Mouse (Mus musculus) lung, embryonic 15.5 days (tissue): ENCODE data around the gene Edil3. TPM values are rescaled to one million over a fixed set of nuclear protein-coding genes. Genes with fewer than 3 reads are reported as not detected.

Source experiments
- ATAC-seq: fragments of 200-750 bp; cut with Nextera tagmentation; 2 replicates; pipeline ENCODE4 v1.8.0; 2017; ENCODE audit warnings: moderate number of reproducible peaks, borderline replicate concordance; ENCODE audit not compliant: low FRiP score, low TSS enrichment; ENCODE audit errors: extremely low read depth
- H3K27ac ChIP-seq: fragments of 300-500 bp; sonication (generic); 2 replicates; pipeline ENCODE4 v1.5.1; 2015; ENCODE audit warnings: moderate library complexity, mild to moderate bottlenecking, inconsistent platforms
- H3K27me3 ChIP-seq: fragments of 300-500 bp; sonication (generic); 2 replicates; pipeline ENCODE4 v1.6.1; 2015; ENCODE audit warnings: inconsistent platforms
- H3K36me3 ChIP-seq: fragments of 300-500 bp; sonication (generic); 2 replicates; pipeline ENCODE4 v1.6.1; 2015; ENCODE audit warnings: inconsistent platforms
- H3K4me1 ChIP-seq: fragments of 300-500 bp; sonication (generic); 2 replicates; pipeline ENCODE4 v1.6.1; 2015; ENCODE audit warnings: inconsistent platforms
- H3K4me2 ChIP-seq: fragments of 300-500 bp; sonication (generic); 2 replicates; pipeline ENCODE4 v1.6.1; 2015; ENCODE audit warnings: inconsistent platforms, mild to moderate bottlenecking, moderate library complexity
- H3K4me3 ChIP-seq: fragments of 300-500 bp; sonication (generic); 2 replicates; pipeline ENCODE4 v1.5.1; 2015; ENCODE audit warnings: mild to moderate bottlenecking, inconsistent platforms
- H3K9ac ChIP-seq: fragments of 300-500 bp; sonication (generic); 2 replicates; pipeline ENCODE4 v1.6.1; 2015; ENCODE audit warnings: inconsistent platforms
- H3K9me3 ChIP-seq: fragments of 300-500 bp; sonication (generic); 2 replicates; pipeline ENCODE4 v1.6.1; 2016; ENCODE audit warnings: inconsistent platforms
- WGBS: fragments of 180-500 bp; shearing (Covaris S2); methylation state at CpG from one replicate; pipeline ENCODE4 v1.1.7; 2015; 5-methylcytosine and 5-hydroxymethylcytosine counted together
- polyA plus RNA-seq: library from polyadenylated mRNA; unstranded; fragments of >200 nt; fragmentation: Nextera tagmentation; extraction: Ambion mirVana; gene quantifications from 2 replicates; pipeline ENCODE4 v1.2.1, GENCODE M21; 2015

The Edil3 gene
- polyA plus RNA-seq, 1 experiment from 2014 or later: 8.7 TPM

DNA sequence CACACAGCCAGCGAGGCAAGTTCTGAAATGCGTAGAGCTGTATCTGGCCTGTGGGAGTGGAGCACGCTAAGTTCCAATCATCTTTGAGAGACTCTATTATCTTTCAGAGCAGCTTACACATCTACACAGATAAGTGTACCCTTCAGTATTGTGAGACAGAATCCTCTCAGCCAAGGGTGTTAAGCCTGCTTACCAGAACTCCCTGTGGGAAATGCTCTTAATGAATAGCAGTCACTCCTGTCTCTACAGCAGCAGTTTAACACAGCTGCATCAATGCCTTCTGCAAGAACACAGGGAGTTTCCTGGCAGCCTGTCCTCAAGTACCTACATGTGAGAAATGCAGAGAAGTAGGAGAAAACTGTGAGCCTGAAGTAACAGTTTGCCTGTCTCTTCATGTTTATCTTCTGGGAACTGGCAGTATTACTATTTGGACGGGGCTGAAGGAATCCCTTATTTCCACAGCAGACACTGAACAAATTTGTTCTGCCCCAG, 324.8 kb downstream of the Edil3 start:
- Histone ChIP-seq H3K4me2 (no peak overlapping the region), H3K36me3 (no peaks in the 10 kb centered on the region), H3K27me3 (no peaks in the 10 kb centered on the region), H3K9me3 (no peaks in the 10 kb centered on the region), H3K4me1 (no peaks in the 10 kb centered on the region; the same call in 1 of the 2 replicates), H3K27ac (no peak overlapping the region), H3K9ac (no peak overlapping the region), H3K4me3 (no peak overlapping the region)
- 48% methylated on average over 4 of the region's 4 CpGs for WGBS
- no peak for ATAC-seq

DNA sequence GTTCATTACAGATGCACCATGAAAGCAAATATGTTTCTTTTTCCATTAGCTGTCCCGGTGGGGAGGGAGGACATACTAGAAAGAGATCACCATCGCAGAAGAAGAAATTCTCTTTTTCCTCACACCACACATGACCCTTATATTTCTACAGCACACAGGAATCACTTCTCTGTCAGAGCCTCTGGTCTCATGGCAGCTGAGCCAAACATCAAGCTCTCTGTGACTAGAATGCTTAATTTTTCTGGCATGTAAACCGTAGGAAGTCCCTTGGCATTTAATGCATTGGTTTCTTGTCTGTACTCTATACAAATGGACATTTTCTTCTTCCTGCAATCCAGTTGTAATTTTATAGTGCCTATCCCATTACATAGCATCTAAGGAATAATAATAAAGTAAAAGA, 330.6 kb downstream of the Edil3 start:
- H3K4me2 ChIP-seq: no peak overlapping the region
- H3K4me1 ChIP-seq: no peaks in the 10 kb centered on the region
- H3K27me3 ChIP-seq: no peaks in the 10 kb centered on the region
- no peak for ATAC-seq
- 80% methylated on average over 3 of the region's 3 CpGs for WGBS
- H3K9me3 ChIP-seq: no peaks in the 10 kb centered on the region
- no peak overlapping the region for H3K27ac ChIP-seq
- H3K36me3 ChIP-seq: no peaks in the 10 kb centered on the region
- no peak overlapping the region for H3K4me3 ChIP-seq
- H3K9ac ChIP-seq: no peak overlapping the region

DNA sequence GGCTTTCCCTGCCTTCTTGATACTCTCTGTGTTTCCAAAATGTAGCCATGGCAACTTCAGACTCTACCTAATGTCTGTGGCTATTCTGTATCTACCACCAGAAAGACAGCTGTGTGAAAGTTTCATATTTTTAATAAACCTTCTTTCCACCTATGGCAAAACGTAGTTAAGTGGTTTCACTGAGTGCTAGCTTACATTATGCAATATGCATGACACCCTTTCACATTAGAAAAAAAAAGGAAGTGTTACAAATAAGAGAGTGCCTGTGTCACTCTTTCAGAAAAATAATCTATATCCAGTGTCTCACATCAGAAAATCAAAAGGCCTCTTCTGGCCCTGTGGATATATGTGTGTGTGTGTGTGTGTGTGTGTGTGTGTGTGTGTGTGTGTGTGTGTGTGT, 346.7 kb downstream of the Edil3 start:
- WGBS: 42% methylated on average over 1 of the region's 1 CpGs
- no peaks in the 10 kb centered on the region for H3K36me3 ChIP-seq
- no peaks in the 10 kb centered on the region for H3K27me3 ChIP-seq
- no peaks in the 10 kb centered on the region for H3K9me3 ChIP-seq
- no peaks in the 10 kb centered on the region for H3K4me1 ChIP-seq
- no peak overlapping the region for H3K4me3 ChIP-seq
- H3K27ac ChIP-seq: no peak overlapping the region
- ATAC-seq: no peak
- no peak overlapping the region for H3K4me2 ChIP-seq
- no peak overlapping the region for H3K9ac ChIP-seq

DNA sequence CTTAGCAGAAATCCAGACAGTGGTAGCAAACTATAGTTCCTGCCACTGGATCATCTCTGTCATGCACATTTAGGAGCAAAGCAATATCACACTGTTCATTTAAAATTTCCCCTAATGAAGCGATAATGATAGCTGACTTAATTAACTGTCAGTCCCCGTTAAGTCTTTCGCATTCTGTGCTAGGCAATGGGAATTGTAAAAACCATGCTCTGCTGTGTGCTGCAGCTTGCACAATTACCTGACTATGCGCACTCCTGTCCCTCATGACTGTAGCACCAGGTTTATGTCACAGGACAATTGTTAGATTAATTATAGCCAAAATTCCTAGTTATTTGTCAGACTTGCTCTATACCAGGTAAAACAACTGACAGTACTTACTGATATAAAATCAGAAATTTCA, 348.8 kb downstream of the Edil3 start:
- WGBS: 81% methylated on average over 4 of the region's 4 CpGs
- Histone ChIP-seq H3K27ac (no peak overlapping the region), H3K36me3 (no peaks in the 10 kb centered on the region), H3K9ac (no peak overlapping the region), H3K4me2 (no peak overlapping the region), H3K4me1 (no peaks in the 10 kb centered on the region), H3K27me3 (no peaks in the 10 kb centered on the region), H3K9me3 (no peaks in the 10 kb centered on the region), H3K4me3 (no peak overlapping the region)
- ATAC-seq: no peak

DNA sequence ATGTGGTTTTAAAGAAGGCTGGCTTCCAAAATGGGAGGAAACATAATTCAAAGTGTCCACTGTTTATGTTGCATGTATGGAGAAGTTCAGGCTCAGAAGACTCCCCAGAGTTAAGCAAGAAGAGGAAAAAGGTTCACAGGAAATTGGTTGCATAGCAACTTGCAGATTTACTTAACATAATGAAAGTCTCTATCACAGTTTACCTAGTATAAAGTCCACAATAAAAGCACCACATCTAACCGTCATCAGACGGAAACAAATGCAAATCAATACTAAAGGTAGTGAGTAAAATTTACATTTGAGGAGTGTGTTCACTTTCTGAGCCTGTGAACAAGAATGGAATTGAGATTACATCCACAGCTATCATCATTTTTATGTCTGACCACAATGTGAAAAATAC, 353.9 kb downstream of the Edil3 start:
- ATAC-seq: no peak; the same call in 1 of the 2 replicates
- H3K4me3 ChIP-seq: no peak overlapping the region

DNA sequence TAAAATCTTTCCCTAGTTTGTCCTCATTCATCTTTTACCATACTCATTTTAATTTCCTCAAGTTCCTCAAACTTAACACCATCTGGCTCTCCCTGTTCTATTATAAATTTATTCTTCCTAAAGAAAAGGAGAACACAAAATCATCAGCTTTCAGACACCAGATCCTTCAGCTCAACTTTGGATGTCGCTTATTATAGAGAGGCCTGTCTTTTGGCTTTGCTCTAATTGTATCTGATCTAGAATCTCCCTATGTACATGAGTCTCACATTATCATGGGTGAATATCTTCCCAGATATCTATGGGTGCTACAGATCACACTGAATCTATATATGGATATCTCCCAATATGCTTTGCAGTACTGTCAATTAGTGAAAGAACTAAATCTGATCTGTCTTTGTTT, 367.8 kb downstream of the Edil3 start:
- Histone ChIP-seq H3K9ac (no peak overlapping the region), H3K9me3 (no peaks in the 10 kb centered on the region), H3K27ac (no peak overlapping the region), H3K36me3 (no peaks in the 10 kb centered on the region), H3K4me1 (no peaks in the 10 kb centered on the region), H3K4me2 (no peak overlapping the region), H3K4me3 (no peak overlapping the region), H3K27me3 (no peaks in the 10 kb centered on the region)
- no peak for ATAC-seq
- 97% methylated on average over 1 of the region's 1 CpGs for WGBS

More for the DNA sequence above, 353.9 kb downstream of the Edil3 start:
- H3K4me2 ChIP-seq: no peak overlapping the region
- H3K27ac ChIP-seq: no peak overlapping the region
- no peaks in the 10 kb centered on the region for H3K4me1 ChIP-seq
- WGBS: 39% methylated on average over 2 of the region's 2 CpGs
- H3K27me3 ChIP-seq: no peaks in the 10 kb centered on the region
- no peaks in the 10 kb centered on the region for H3K36me3 ChIP-seq
- H3K9me3 ChIP-seq: no peaks in the 10 kb centered on the region
- no peak overlapping the region for H3K9ac ChIP-seq

DNA sequence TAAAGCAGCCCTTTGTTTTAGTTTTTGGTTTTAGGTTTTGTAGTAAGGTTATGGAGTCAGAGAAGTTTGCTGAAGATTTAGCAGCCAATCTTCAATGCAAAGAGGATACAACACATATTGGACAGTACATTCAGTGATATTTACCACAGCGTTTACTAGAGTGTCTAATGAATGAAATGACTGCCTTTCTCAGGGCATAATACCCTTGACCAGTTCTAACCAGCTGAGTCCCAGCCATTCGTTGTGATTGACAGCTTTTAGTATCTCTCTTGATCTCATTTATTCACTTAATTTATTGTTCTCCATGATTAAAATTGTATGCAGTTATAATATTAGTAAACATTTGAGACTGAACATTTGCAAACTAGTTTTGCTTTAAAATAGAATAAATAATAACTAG, 375.7 kb downstream of the Edil3 start:
- Histone ChIP-seq H3K9me3 (no peaks in the 10 kb centered on the region), H3K27me3 (no peaks in the 10 kb centered on the region), H3K4me2 (no peak overlapping the region), H3K36me3 (no peaks in the 10 kb centered on the region), H3K4me1 (no peaks in the 10 kb centered on the region), H3K4me3 (no peak overlapping the region), H3K9ac (no peak overlapping the region), H3K27ac (no peak overlapping the region)
- no peak for ATAC-seq
- WGBS: 63% methylated on average over 2 of the region's 2 CpGs

DNA sequence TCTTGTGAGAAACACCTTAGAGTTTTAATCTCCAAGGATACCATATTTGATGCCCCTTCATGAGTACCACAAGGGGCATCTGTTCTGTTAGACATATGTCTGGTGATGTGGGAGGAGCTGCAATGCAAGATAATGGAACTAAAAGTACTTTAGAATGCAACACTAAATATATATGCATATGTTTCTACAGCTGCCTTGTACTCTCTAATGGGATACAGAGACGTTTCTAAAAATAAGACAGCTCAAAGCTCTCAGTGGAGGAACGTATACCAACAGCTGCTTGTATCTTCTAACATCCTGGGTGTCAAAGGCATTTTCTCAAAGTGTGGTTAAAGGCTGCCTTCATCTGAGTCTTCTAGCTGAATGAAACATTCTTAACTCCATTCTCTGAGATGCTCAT, 378.0 kb downstream of the Edil3 start:
- Histone ChIP-seq H3K27ac (no peak overlapping the region), H3K4me1 (no peaks in the 10 kb centered on the region), H3K4me3 (no peak overlapping the region), H3K27me3 (no peaks in the 10 kb centered on the region), H3K36me3 (no peaks in the 10 kb centered on the region), H3K9me3 (no peaks in the 10 kb centered on the region), H3K9ac (no peak overlapping the region), H3K4me2 (no peak overlapping the region)
- no peak for ATAC-seq
- 42% methylated on average over 2 of the region's 2 CpGs for WGBS

DNA sequence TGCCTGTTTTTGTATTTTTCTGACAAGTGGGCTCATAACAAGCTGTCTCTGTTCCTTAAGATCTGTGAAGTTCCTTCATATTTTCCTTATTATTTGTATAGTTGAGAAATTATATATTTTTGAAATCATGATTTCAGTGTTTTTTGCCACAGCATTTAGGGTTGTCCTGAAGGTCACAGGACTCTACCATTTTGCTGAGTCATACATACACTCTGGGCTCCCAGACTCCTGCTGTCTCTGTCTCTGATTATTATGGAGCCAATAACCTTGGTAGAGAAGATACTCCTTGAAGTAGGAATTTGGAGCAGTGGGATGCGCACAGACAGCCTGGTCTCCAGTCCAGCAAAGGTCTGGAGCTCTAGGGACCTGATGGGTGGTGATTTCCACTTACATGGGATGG, 416.8 kb downstream of the Edil3 start:
- Histone ChIP-seq H3K9ac (no peak overlapping the region), H3K4me2 (no peak overlapping the region), H3K27ac (no peak overlapping the region), H3K9me3 (no peaks in the 10 kb centered on the region), H3K36me3 (no peaks in the 10 kb centered on the region), H3K4me3 (no peak overlapping the region), H3K27me3 (no peaks in the 10 kb centered on the region), H3K4me1 (no peaks in the 10 kb centered on the region)
- WGBS: 100% methylated on average over 1 of the region's 1 CpGs
- no peak for ATAC-seq

DNA sequence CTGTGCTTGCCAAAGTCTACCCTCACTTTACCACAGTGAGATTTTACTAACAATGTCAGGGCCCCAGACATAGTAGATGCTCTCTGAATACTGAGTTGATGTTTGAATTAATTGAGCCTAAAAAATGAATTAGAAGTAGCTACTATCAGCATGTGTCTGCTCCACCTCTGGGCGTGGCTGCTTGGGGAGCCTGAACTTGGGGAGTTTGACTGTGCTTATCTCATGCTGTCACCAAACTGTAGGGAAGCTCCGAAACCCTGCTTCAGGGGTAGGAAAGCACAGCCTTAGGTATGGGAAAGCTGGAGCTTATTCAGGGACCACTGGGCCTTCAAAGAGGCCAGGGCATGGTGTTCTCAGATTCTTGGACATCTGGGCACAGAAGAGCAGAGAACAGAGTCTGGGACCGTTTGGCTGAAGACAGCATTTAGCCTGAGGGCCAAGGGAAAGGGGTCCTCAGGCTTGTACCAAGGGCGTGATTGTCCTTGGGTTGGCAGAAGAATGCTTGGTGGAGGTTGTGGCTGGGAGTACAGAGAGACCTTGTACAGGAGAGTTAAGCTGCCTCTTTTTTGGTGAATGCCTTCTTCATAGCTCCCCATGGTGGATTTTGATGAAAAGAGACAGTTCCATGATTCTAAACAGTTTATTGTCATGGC, 432.8 kb downstream of the Edil3 start:
- Histone ChIP-seq H3K4me3 (no peak overlapping the region), H3K27ac (no peak overlapping the region), H3K9ac (no peak overlapping the region), H3K27me3 (no peaks in the 10 kb centered on the region), H3K9me3 (no peaks in the 10 kb centered on the region), H3K36me3 (no peaks in the 10 kb centered on the region), H3K4me1 (no peaks in the 10 kb centered on the region), H3K4me2 (no peak overlapping the region)
- no peak for ATAC-seq
- WGBS: 74% methylated on average over 4 of the region's 4 CpGs

DNA sequence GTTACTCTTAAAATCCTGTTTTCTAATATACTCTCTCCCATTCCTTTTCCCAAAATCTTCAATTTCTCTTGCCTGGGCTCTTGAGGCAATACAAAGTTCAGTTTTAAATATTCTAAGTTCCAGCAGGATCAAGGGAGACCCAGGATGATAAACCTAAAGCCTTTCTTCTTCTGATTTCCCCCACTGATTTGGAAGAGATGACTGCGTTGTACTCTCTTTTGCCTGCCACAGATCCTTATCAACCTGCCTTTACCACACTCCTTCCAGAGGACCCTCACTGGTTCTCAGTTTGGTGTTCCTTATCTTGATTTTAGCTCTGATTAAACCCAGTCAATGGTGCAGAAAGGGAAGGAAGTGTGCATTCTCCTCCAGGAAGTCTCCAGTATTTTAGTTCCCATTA, 435.6 kb downstream of the Edil3 start:
- Histone ChIP-seq H3K36me3 (no peaks in the 10 kb centered on the region), H3K27me3 (no peaks in the 10 kb centered on the region), H3K9me3 (no peaks in the 10 kb centered on the region), H3K4me1 (no peaks in the 10 kb centered on the region), H3K27ac (no peak overlapping the region), H3K9ac (no peak overlapping the region), H3K4me2 (no peak overlapping the region), H3K4me3 (no peak overlapping the region)
- ATAC-seq: no peak
- 42% methylated on average over 1 of the region's 1 CpGs for WGBS

DNA sequence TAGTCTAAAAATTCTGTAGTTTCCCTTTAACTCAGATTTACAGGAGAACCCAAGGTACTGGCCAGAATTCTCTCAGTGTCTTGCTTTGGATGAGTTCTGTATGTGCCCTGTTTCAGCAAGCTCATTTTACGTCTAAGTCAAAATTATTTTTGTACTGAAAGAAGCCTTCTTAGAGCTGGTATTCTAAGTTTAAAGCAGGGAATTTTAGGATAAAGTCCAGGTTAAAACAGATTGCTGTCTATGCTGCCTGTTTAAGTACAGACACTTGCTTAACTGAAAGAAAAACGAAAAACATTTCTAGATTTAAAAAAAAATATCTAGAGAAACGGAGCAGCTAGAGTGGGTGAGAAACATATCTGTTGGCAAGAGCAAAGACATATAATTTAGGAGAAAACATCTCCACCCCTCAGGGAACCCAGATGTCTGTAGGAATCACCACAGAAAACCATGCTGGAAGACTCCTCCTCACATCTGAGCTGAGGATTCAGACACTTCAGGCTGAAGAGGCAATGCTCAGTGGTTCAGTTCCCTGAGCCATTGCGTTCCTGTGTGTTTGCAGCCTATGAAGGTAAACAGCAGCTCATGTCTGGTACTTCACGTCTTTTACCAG, 465.5 kb downstream of the Edil3 start:
- no peaks in the 10 kb centered on the region for H3K36me3 ChIP-seq
- WGBS: 52% methylated on average over 5 of the region's 5 CpGs
- no peak for ATAC-seq

More for the DNA sequence above, 465.5 kb downstream of the Edil3 start:
- H3K27me3 ChIP-seq: no peaks in the 10 kb centered on the region
- no peak overlapping the region for H3K9ac ChIP-seq
- 0 out of 2 replicates have a peak, but pooled peaks cover 3% of the 10 kb centered on the region for H3K4me1 ChIP-seq
- no peaks in the 10 kb centered on the region for H3K9me3 ChIP-seq
- H3K4me2 ChIP-seq: no peak overlapping the region
- no peak overlapping the region for H3K27ac ChIP-seq
- no peak overlapping the region for H3K4me3 ChIP-seq
